In genomic region chr7:90334831-90335230, GRCm38 (mm10) we compare ENCODE assay signal across 13 mouse cellular contexts.
"Had no signal": no experiment of that assay in that cellular context is flagged by ENCODE, and none has a peak within 500 bp of the region (broad histone marks: within the 10 kb centered on the region; RNA-seq: fewer than 3 reads in every experiment).

No protein-coding gene starts in this region.

- ATAC-seq: midbrain, embryonic 13.5 days; midbrain, embryonic 15.5 days had no signal

- DNase-seq: lung, adult 18-20 months; lung, embryonic 14.5 days; lung, postnatal 10 days; lung, postnatal 4 days; right cerebral cortex, postnatal 14 days; thymus, adult 18-20 months; thymus, postnatal 14 days; thymus, postnatal 4 days had no signal

- H3K4me3 ChIP-seq: megakaryocyte, embryonic 14.5 days; midbrain, embryonic 13.5 days; midbrain, embryonic 15.5 days; neural tube, embryonic 12.5 days; stomach, embryonic 15.5 days had no signal

- H3K4me1 ChIP-seq: midbrain, embryonic 13.5 days; midbrain, embryonic 15.5 days; neural tube, embryonic 12.5 days; stomach, embryonic 15.5 days had no signal

- H3K27ac ChIP-seq: midbrain, embryonic 13.5 days; midbrain, embryonic 15.5 days; neural tube, embryonic 12.5 days; stomach, embryonic 15.5 days had no signal
